In genomic region chr1:35366559-35366958, GRCm38 (mm10) we compare ENCODE assay signal across 22 mouse cellular contexts.
DNase-seq lines count a peak whose midpoint lies in the region; ATAC-seq and TF ChIP-seq lines count a peak whose summit lies in the region.
"Had no signal": no experiment of that assay in that cellular context is flagged by ENCODE, and none has a peak within 500 bp of the region (broad histone marks: within the 10 kb centered on the region; RNA-seq: fewer than 3 reads in every experiment).

No protein-coding gene starts in this region.

- TF ChIP-seq CTCF in intestine, postnatal 0 days (IDR thresholded peaks at IDR 0.05; ENCODE audit: low read depth): no peak

- H3K4me2 ChIP-seq in heart, embryonic 11.5 days: no peak overlapping the region
- H3K4me2 ChIP-seq in intestine, embryonic 14.5 days (ENCODE audit: low read length): no peak overlapping the region
- H3K4me2 ChIP-seq in intestine, postnatal 0 days (replicated peaks; ENCODE audit: low read depth): no peak overlapping the region
- no peak overlapping the region for H3K4me2 ChIP-seq in intestine, embryonic 15.5 days (replicated peaks)
- no peak overlapping the region for H3K4me2 ChIP-seq in intestine, embryonic 16.5 days (ENCODE audit: low read depth, low read length)

- no peak overlapping the region for H3K27ac ChIP-seq in heart, embryonic 11.5 days (ENCODE audit: low read depth, low read length)
- no peak overlapping the region for H3K27ac ChIP-seq in intestine, embryonic 14.5 days (ENCODE audit: low read depth)
- no peak overlapping the region for H3K27ac ChIP-seq in intestine, postnatal 0 days (ENCODE audit: low read depth, low read length)
- no peak overlapping the region for H3K27ac ChIP-seq in intestine, embryonic 15.5 days
- H3K27ac ChIP-seq in intestine, embryonic 16.5 days (ENCODE audit: low read length): no peak overlapping the region

- no peaks in the 10 kb centered on the region for H3K36me3 ChIP-seq in heart, embryonic 11.5 days (ENCODE audit: control insufficient read depth, insufficient read depth, low read length)
- H3K36me3 ChIP-seq in intestine, embryonic 14.5 days (ENCODE audit: control insufficient read depth, insufficient read depth, low read length): no peaks in the 10 kb centered on the region
- no peaks in the 10 kb centered on the region for H3K36me3 ChIP-seq in intestine, postnatal 0 days (ENCODE audit: control insufficient read depth, insufficient read depth)
- H3K36me3 ChIP-seq in intestine, embryonic 15.5 days: no peaks in the 10 kb centered on the region
- H3K36me3 ChIP-seq in intestine, embryonic 16.5 days (ENCODE audit: control insufficient read depth, insufficient read depth, low read length): no peaks in the 10 kb centered on the region
- H3K36me3 ChIP-seq: G1E had no signal

- H3K9me3 ChIP-seq in heart, embryonic 11.5 days (replicated peaks; ENCODE audit: control insufficient read depth, low read length): no peaks in the 10 kb centered on the region
- no peaks in the 10 kb centered on the region for H3K9me3 ChIP-seq in intestine, embryonic 14.5 days (ENCODE audit: control insufficient read depth, low read length)
- no peaks in the 10 kb centered on the region for H3K9me3 ChIP-seq in intestine, postnatal 0 days (ENCODE audit: control insufficient read depth)
- H3K9me3 ChIP-seq in intestine, embryonic 15.5 days: no peaks in the 10 kb centered on the region
- no peaks in the 10 kb centered on the region for H3K9me3 ChIP-seq in intestine, embryonic 16.5 days (ENCODE audit: control insufficient read depth, low read length)
- H3K9me3 ChIP-seq: G1E had no signal

- H3K4me1 ChIP-seq in heart, embryonic 11.5 days (ENCODE audit: control insufficient read depth, insufficient read depth, low read length): no peaks in the 10 kb centered on the region
- no peaks in the 10 kb centered on the region for H3K4me1 ChIP-seq in intestine, embryonic 14.5 days (replicated peaks; ENCODE audit: control insufficient read depth, insufficient read depth, low read length)
- no peaks in the 10 kb centered on the region for H3K4me1 ChIP-seq in intestine, postnatal 0 days (replicated peaks; ENCODE audit: control insufficient read depth, insufficient read depth, low read length)
- H3K4me1 ChIP-seq in intestine, embryonic 15.5 days (replicated peaks): no peaks in the 10 kb centered on the region
- no peaks in the 10 kb centered on the region for H3K4me1 ChIP-seq in intestine, embryonic 16.5 days (ENCODE audit: control insufficient read depth, insufficient read depth, low read length)

- no peak overlapping the region for H3K9ac ChIP-seq in heart, embryonic 11.5 days (ENCODE audit: low read depth, low read length)
- H3K9ac ChIP-seq in intestine, embryonic 14.5 days (ENCODE audit: low read length): no peak overlapping the region
- no peak overlapping the region for H3K9ac ChIP-seq in intestine, postnatal 0 days (ENCODE audit: low read depth, low read length)
- H3K9ac ChIP-seq in intestine, embryonic 15.5 days: no peak overlapping the region
- no peak overlapping the region for H3K9ac ChIP-seq in intestine, embryonic 16.5 days (ENCODE audit: low read depth, low read length)

- ATAC-seq in heart, embryonic 11.5 days (replicated peaks; ENCODE audit: insufficient number of reproducible peaks, low FRiP score, low TSS enrichment): no peak
- peak; percentile 55; the same call in 1 of the 2 replicates for ATAC-seq in intestine, embryonic 14.5 days (replicated peaks; ENCODE audit: low FRiP score, low TSS enrichment, low read depth)
- no peak for ATAC-seq in intestine, postnatal 0 days
- peak; percentile 80 for ATAC-seq in intestine, embryonic 15.5 days
- ATAC-seq in intestine, embryonic 16.5 days: peak; percentile 62; the same call in 1 of the 2 replicates
- ATAC-seq: activated CD4-positive, CD25-positive, alpha-beta regulatory T cell, adult 4 months; CD4-positive, CD25-positive, alpha-beta regulatory T cell, adult 4 months; Patski had no signal

- WGBS in heart, embryonic 11.5 days (ENCODE audit: insufficient replicate concordance): 82% methylated on average over 2 of the region's 2 CpGs
- WGBS in intestine, embryonic 14.5 days: 64% methylated on average over 2 of the region's 2 CpGs
- WGBS in intestine, postnatal 0 days: 29% methylated on average over 2 of the region's 2 CpGs
- 52% methylated on average over 2 of the region's 2 CpGs for WGBS in intestine, embryonic 15.5 days
- WGBS in intestine, embryonic 16.5 days: 67% methylated on average over 2 of the region's 2 CpGs

- H3K27me3 ChIP-seq in heart, embryonic 11.5 days (ENCODE audit: control insufficient read depth, insufficient read depth, low read length): no peaks in the 10 kb centered on the region
- no peaks in the 10 kb centered on the region for H3K27me3 ChIP-seq in intestine, embryonic 14.5 days (replicated peaks; ENCODE audit: control insufficient read depth, insufficient read depth, low read length)
- no peaks in the 10 kb centered on the region for H3K27me3 ChIP-seq in intestine, postnatal 0 days (replicated peaks; ENCODE audit: control insufficient read depth, insufficient read depth, low read length)
- H3K27me3 ChIP-seq in intestine, embryonic 15.5 days (replicated peaks): no peaks in the 10 kb centered on the region
- no peaks in the 10 kb centered on the region for H3K27me3 ChIP-seq in intestine, embryonic 16.5 days (replicated peaks; ENCODE audit: control insufficient read depth, insufficient read depth, low read length)
- H3K27me3 ChIP-seq: CH12.LX, Patski had no signal

- peak; percentile 53 for DNase-seq in heart, adult 11 months
- no peak for DNase-seq in intestine, embryonic 14.5 days (ENCODE audit: low spot score)
- DNase-seq in urinary bladder, adult 2 months (ENCODE audit: low spot score): no peak
- no peak for DNase-seq in right cerebral cortex, postnatal 10 days (ENCODE audit: low spot score in 2 of 2)
- DNase-seq: adrenal gland, adult 2 months; adrenal gland, adult 8-10 months; adrenal gland, postnatal 10 days; adrenal gland, postnatal 14 days; adrenal gland, postnatal 25 days; adrenal gland, postnatal 36 days; B cell, adult 2 months; cerebellum, adult 11 months; cerebellum, adult 11-12 months had no signal

- no peak overlapping the region for H3K4me3 ChIP-seq in heart, embryonic 11.5 days (ENCODE audit: low read depth, low read length)
- H3K4me3 ChIP-seq in intestine, embryonic 14.5 days (ENCODE audit: low read depth, low read length): no peak overlapping the region
- H3K4me3 ChIP-seq in intestine, postnatal 0 days (ENCODE audit: low read depth, low read length): no peak overlapping the region
- H3K4me3 ChIP-seq in intestine, embryonic 15.5 days (replicated peaks): no peak overlapping the region
- no peak overlapping the region for H3K4me3 ChIP-seq in intestine, embryonic 16.5 days (ENCODE audit: low read length)

Comparison
In these comparisons a context has a peak if more than half of its experiments do, and no peak if none do; other contexts are left out.
1. ATAC-seq: peak in intestine, embryonic 14.5 days (single experiment), intestine, embryonic 15.5 days (single experiment) and intestine, embryonic 16.5 days (single experiment); none in heart, embryonic 11.5 days (single experiment) and intestine, postnatal 0 days (single experiment).